Mouse (Mus musculus) lung, postnatal 0 days (tissue): ENCODE measurements at regions not wholly inside any gene's neighbourhood (a gene's known extent, or its start where the extent isn't known, plus 50 kb on each side); places are given as distances from the start of the nearest gene placed in this dataset.

Source experiments
- ATAC-seq: fragments of 200-750 bp; cut with Nextera tagmentation; 2 replicates; pipeline ENCODE4 v1.8.0; 2017; ENCODE audit warnings: moderate library complexity
- DNase-seq: peaks from one replicate; pipeline ENCODE4 v3.0.0-alpha.2; 2016; ENCODE audit warnings: low spot score
- H3K27ac ChIP-seq: fragments of 300-500 bp; sonication (generic); 2 replicates; pipeline ENCODE4 v1.5.1; 2014; ENCODE audit warnings: antibody characterized with exemption, mild to moderate bottlenecking, low read length, mixed read lengths
- H3K27me3 ChIP-seq: fragments of 300-500 bp; sonication (generic); replicated peaks from 2 replicates; pipeline ENCODE4 v1.6.1; 2014; ENCODE audit warnings: low read length, mixed read lengths; ENCODE audit not compliant: insufficient read depth
- H3K36me3 ChIP-seq: fragments of 300-500 bp; sonication (generic); 2 replicates; pipeline ENCODE4 v1.6.1; 2014; ENCODE audit warnings: low read length, mixed read lengths; ENCODE audit not compliant: insufficient read depth
- H3K4me1 ChIP-seq: fragments of 300-500 bp; sonication (generic); 2 replicates; pipeline ENCODE4 v1.6.1; 2014; ENCODE audit warnings: antibody characterized with exemption, low read depth, low read length, mixed read lengths; ENCODE audit not compliant: insufficient read depth
- H3K4me2 ChIP-seq: fragments of 300-500 bp; sonication (generic); replicated peaks from 2 replicates; pipeline ENCODE4 v1.6.1; 2014; ENCODE audit warnings: low read depth, mild to moderate bottlenecking, low read length, moderate library complexity, mixed read lengths
- H3K4me3 ChIP-seq: fragments of 300-500 bp; sonication (generic); 2 replicates; pipeline ENCODE4 v1.5.1; 2014; ENCODE audit warnings: low read depth, low read length
- H3K9ac ChIP-seq: fragments of 300-500 bp; sonication (generic); replicated peaks from 2 replicates; pipeline ENCODE4 v1.6.1; 2014; ENCODE audit warnings: low read depth, mild to moderate bottlenecking
- H3K9me3 ChIP-seq: fragments of 300-500 bp; sonication (generic); 2 replicates; pipeline ENCODE4 v1.6.1; 2016; ENCODE audit warnings: low read length, mixed read lengths
- CTCF ChIP-seq: IDR thresholded peaks from 2 replicates; pipeline ENCODE4 v1.5.1; 2016; ENCODE audit warnings: antibody characterized with exemption, mild to moderate bottlenecking
- EP300 ChIP-seq: IDR thresholded peaks from 2 replicates; pipeline ENCODE4 v1.6.1; 2016; ENCODE audit warnings: antibody characterized with exemption, mild to moderate bottlenecking, control low read depth
- WGBS: fragments of 180-500 bp; shearing (Covaris S2); extraction: QIAGEN DNeasy Blood & Tissue Kit; methylation state at CpG from one replicate; pipeline ENCODE4 v1.1.7; 2014; 5-methylcytosine and 5-hydroxymethylcytosine counted together

- Histone ChIP-seq H3K4me1 (no peaks in the 10 kb centered on the region), H3K27me3 (no peaks in the 10 kb centered on the region), H3K9ac (no peak overlapping the region), H3K4me3 (no peak overlapping the region), H3K9me3 (no peaks in the 10 kb centered on the region), H3K27ac (no peak overlapping the region), H3K4me2 (no peak overlapping the region), H3K36me3 (no peaks in the 10 kb centered on the region)
- WGBS: 42% methylated on average over 8 of the region's 8 CpGs
- ATAC-seq: no peak
- TF ChIP-seq EP300 (no peak), CTCF (no peak)
- DNase-seq: no peak
These were observed 283.5 kb upstream of the Sorcs1 start for GRCm38 (mm10) chr19:50961910-50962309.

GRCm38 (mm10) chr19:50945006-50945405 lies 266.6 kb upstream of the Sorcs1 start:
- DNase-seq: no peak
- TF ChIP-seq EP300 (no peak), CTCF (no peak)

GRCm38 (mm10) chr19:50911646-50912045 lies 233.2 kb upstream of the Sorcs1 start:
- Histone ChIP-seq H3K27me3 (no peaks in the 10 kb centered on the region), H3K36me3 (no peaks in the 10 kb centered on the region), H3K9me3 (no peaks in the 10 kb centered on the region), H3K9ac (no peak overlapping the region), H3K27ac (no peak overlapping the region), H3K4me3 (no peak overlapping the region), H3K4me2 (no peak overlapping the region), H3K4me1 (no peaks in the 10 kb centered on the region)
- DNase-seq (no peak), ATAC-seq (no peak)
- TF ChIP-seq CTCF (no peak), EP300 (no peak)

More at GRCm38 (mm10) chr19:50945006-50945405, 266.6 kb upstream of the Sorcs1 start:
- Histone ChIP-seq H3K27ac (no peak overlapping the region), H3K9me3 (no peaks in the 10 kb centered on the region), H3K9ac (no peak overlapping the region), H3K4me3 (no peak overlapping the region), H3K4me1 (no peaks in the 10 kb centered on the region), H3K27me3 (no peaks in the 10 kb centered on the region), H3K4me2 (no peak overlapping the region), H3K36me3 (no peaks in the 10 kb centered on the region)
- ATAC-seq: no peak
- 52% methylated on average over 1 of the region's 1 CpGs for WGBS

GRCm38 (mm10) chr19:50910674-50911073 lies 232.2 kb upstream of the Sorcs1 start:
- 87% methylated on average over 1 of the region's 1 CpGs for WGBS

GRCm38 (mm10) chr19:50908751-50909150 lies 230.3 kb upstream of the Sorcs1 start:
- ATAC-seq: no peak
- Histone ChIP-seq H3K4me1 (no peaks in the 10 kb centered on the region), H3K27me3 (no peaks in the 10 kb centered on the region), H3K9me3 (no peaks in the 10 kb centered on the region), H3K4me3 (no peak overlapping the region), H3K4me2 (no peak overlapping the region), H3K36me3 (no peaks in the 10 kb centered on the region), H3K27ac (no peak overlapping the region), H3K9ac (no peak overlapping the region)
- DNase-seq: no peak
- TF ChIP-seq CTCF (no peak), EP300 (no peak)
- WGBS: 58% methylated on average over 4 of the region's 4 CpGs

More at GRCm38 (mm10) chr19:50910674-50911073, 232.2 kb upstream of the Sorcs1 start:
- H3K4me3 ChIP-seq: no peak overlapping the region
- no peaks in the 10 kb centered on the region for H3K36me3 ChIP-seq
- TF ChIP-seq EP300 (no peak), CTCF (no peak)
- H3K4me1 ChIP-seq: no peaks in the 10 kb centered on the region
- no peak for DNase-seq
- H3K9ac ChIP-seq: no peak overlapping the region
- ATAC-seq: no peak
- no peak overlapping the region for H3K27ac ChIP-seq
- H3K4me2 ChIP-seq: no peak overlapping the region
- H3K27me3 ChIP-seq: no peaks in the 10 kb centered on the region
- H3K9me3 ChIP-seq: no peaks in the 10 kb centered on the region

GRCm38 (mm10) chr19:50893755-50894154 lies 215.3 kb upstream of the Sorcs1 start:
- Histone ChIP-seq H3K4me1 (no peaks in the 10 kb centered on the region), H3K27ac (no peak overlapping the region), H3K4me3 (no peak overlapping the region), H3K9ac (no peak overlapping the region), H3K9me3 (no peaks in the 10 kb centered on the region), H3K4me2 (no peak overlapping the region), H3K27me3 (no peaks in the 10 kb centered on the region), H3K36me3 (no peaks in the 10 kb centered on the region)
- TF ChIP-seq EP300 (no peak), CTCF (no peak)
- WGBS: 77% methylated on average over 3 of the region's 3 CpGs
- DNase-seq (no peak), ATAC-seq (no peak)

- no peak for DNase-seq
- 67% methylated on average over 4 of the region's 4 CpGs for WGBS
- no peak for TF ChIP-seq CTCF
These were observed 194.2 kb upstream of the Sorcs1 start for GRCm38 (mm10) chr19:50872661-50873060.

More at GRCm38 (mm10) chr19:50872661-50873060, 194.2 kb upstream of the Sorcs1 start:
- Histone ChIP-seq H3K27me3 (no peaks in the 10 kb centered on the region), H3K4me3 (no peak overlapping the region), H3K9ac (no peak overlapping the region), H3K4me1 (no peaks in the 10 kb centered on the region), H3K4me2 (no peak overlapping the region), H3K36me3 (no peaks in the 10 kb centered on the region), H3K27ac (no peak overlapping the region), H3K9me3 (no peaks in the 10 kb centered on the region)
- ATAC-seq: no peak
